Mouse (Mus musculus): Measurements from ENCODE around the gene Serpina6. TPM values are rescaled to one million over a fixed set of nuclear protein-coding genes. Genes with fewer than 3 reads are reported as not detected.
"Not testable (repeated sequence)": the region's sequence is repeated elsewhere in the genome, so short reads cannot be mapped to it uniquely, and the experiment has no call there.

The Serpina6 gene
- polyA plus RNA-seq, 1 experiment: not detected

DNA sequence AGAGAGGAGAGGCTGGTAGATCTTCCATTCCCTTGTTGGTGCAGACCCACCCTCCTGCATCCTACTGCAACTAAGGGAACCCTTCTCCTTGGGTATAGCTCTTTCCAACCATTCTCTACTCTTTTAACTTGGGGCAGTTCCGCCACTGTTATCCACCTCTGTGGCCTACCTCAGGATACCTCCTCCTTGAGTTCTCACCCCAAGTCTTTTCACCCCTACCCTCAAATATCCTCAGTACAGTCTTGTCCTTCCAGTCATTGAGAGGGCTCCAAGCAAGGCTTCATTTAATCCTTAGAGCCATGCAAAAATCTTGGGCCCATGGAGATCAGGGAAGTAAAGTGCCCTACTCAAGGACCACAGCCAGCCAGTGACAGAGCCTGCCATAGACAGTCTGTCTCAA, 19.0 kb upstream of the Serpina6 start, which contains the start of gene Serpina16:
TSS of gene Serpina16 (minus strand) at position 101 of the 400 bp plus-strand sequence.
- Histone ChIP-seq H3K9ac (ENCODE audit: low read depth, poor library complexity, severe bottlenecking) (no peak within 1 kb of the TSS), H3K4me1 (ENCODE audit: control insufficient read depth, insufficient read depth, low read length) (no peaks in the 10 kb centered on the region), H3K36me3 (ENCODE audit: control insufficient read depth, insufficient read depth, low read length, poor library complexity, severe bottlenecking) (no peaks in the 10 kb centered on the region), H3K27me3 (ENCODE audit: control insufficient read depth, insufficient read depth, low read length, poor library complexity, severe bottlenecking) (no peaks in the 10 kb centered on the region), H3K9me3 (replicated peaks; ENCODE audit: control insufficient read depth, insufficient read depth, low read length, poor library complexity, severe bottlenecking) (no peaks in the 10 kb centered on the region), H3K27ac (ENCODE audit: insufficient read depth, low read length) (no peak within 1 kb of the TSS), H3K4me3 (ENCODE audit: low read depth, low read length) (no peak within 1 kb of the TSS)
- no peak for TF ChIP-seq EP300 (IDR thresholded peaks at IDR 0.05; ENCODE audit: insufficient read depth, low read depth, low read length)
- no peak for TF ChIP-seq CTCF (IDR thresholded peaks at IDR 0.05; ENCODE audit: low read depth, low read length)
- no peak for TF ChIP-seq POLR2A (IDR thresholded peaks at IDR 0.05; ENCODE audit: insufficient read depth, low read length)

GRCm38 (mm10) chr12:103673179-103673578, 16.2 kb upstream of the Serpina6 start:
- H3K27me3 ChIP-seq (ENCODE audit: control insufficient read depth, insufficient read depth, low read length, poor library complexity, severe bottlenecking): no peaks in the 10 kb centered on the region
- H3K4me1 ChIP-seq (ENCODE audit: control insufficient read depth, insufficient read depth, low read length): no peaks in the 10 kb centered on the region
- no peaks in the 10 kb centered on the region for H3K36me3 ChIP-seq (ENCODE audit: control insufficient read depth, insufficient read depth, low read length, poor library complexity, severe bottlenecking)
- H3K27ac ChIP-seq (ENCODE audit: insufficient read depth, low read length): no peak overlapping the region
- no peak overlapping the region for H3K4me3 ChIP-seq (ENCODE audit: low read depth, low read length)
- H3K9ac ChIP-seq (ENCODE audit: low read depth, poor library complexity, severe bottlenecking): no peak overlapping the region
- no peaks in the 10 kb centered on the region for H3K9me3 ChIP-seq (replicated peaks; ENCODE audit: control insufficient read depth, insufficient read depth, low read length, poor library complexity, severe bottlenecking)
- TF ChIP-seq EP300 (IDR thresholded peaks at IDR 0.05; ENCODE audit: insufficient read depth, low read depth, low read length): no peak
- no peak for TF ChIP-seq CTCF (IDR thresholded peaks at IDR 0.05; ENCODE audit: low read depth, low read length)
- TF ChIP-seq POLR2A (IDR thresholded peaks at IDR 0.05; ENCODE audit: insufficient read depth, low read length): no peak

- H3K4me3 ChIP-seq (ENCODE audit: low read depth, low read length): no peak overlapping the region
- H3K9ac ChIP-seq (ENCODE audit: low read depth, poor library complexity, severe bottlenecking): no peak overlapping the region
- H3K36me3 ChIP-seq (ENCODE audit: control insufficient read depth, insufficient read depth, low read length, poor library complexity, severe bottlenecking): no peaks in the 10 kb centered on the region
- TF ChIP-seq CTCF (IDR thresholded peaks at IDR 0.05; ENCODE audit: low read depth, low read length): no peak
- TF ChIP-seq POLR2A (IDR thresholded peaks at IDR 0.05; ENCODE audit: insufficient read depth, low read length): no peak
- no peak for TF ChIP-seq EP300 (IDR thresholded peaks at IDR 0.05; ENCODE audit: insufficient read depth, low read depth, low read length)
- no peak overlapping the region for H3K27ac ChIP-seq (ENCODE audit: insufficient read depth, low read length)
- H3K9me3 ChIP-seq (replicated peaks; ENCODE audit: control insufficient read depth, insufficient read depth, low read length, poor library complexity, severe bottlenecking): no peaks in the 10 kb centered on the region
- no peaks in the 10 kb centered on the region for H3K4me1 ChIP-seq (ENCODE audit: control insufficient read depth, insufficient read depth, low read length)
- H3K27me3 ChIP-seq (ENCODE audit: control insufficient read depth, insufficient read depth, low read length, poor library complexity, severe bottlenecking): no peaks in the 10 kb centered on the region
These were observed 14.5 kb upstream of the Serpina6 start for GRCm38 (mm10) chr12:103671483-103671882.

- H3K27me3 ChIP-seq (ENCODE audit: control insufficient read depth, insufficient read depth, low read length, poor library complexity, severe bottlenecking): no peaks in the 10 kb centered on the region
- no peak for TF ChIP-seq EP300 (IDR thresholded peaks at IDR 0.05; ENCODE audit: insufficient read depth, low read depth, low read length)
- TF ChIP-seq POLR2A (IDR thresholded peaks at IDR 0.05; ENCODE audit: insufficient read depth, low read length): no peak
- no peak for TF ChIP-seq CTCF (IDR thresholded peaks at IDR 0.05; ENCODE audit: low read depth, low read length)
- H3K9ac ChIP-seq (ENCODE audit: low read depth, poor library complexity, severe bottlenecking): no peak overlapping the region
- no peaks in the 10 kb centered on the region for H3K4me1 ChIP-seq (ENCODE audit: control insufficient read depth, insufficient read depth, low read length)
- H3K4me3 ChIP-seq (ENCODE audit: low read depth, low read length): no peak overlapping the region
- no peaks in the 10 kb centered on the region for H3K36me3 ChIP-seq (ENCODE audit: control insufficient read depth, insufficient read depth, low read length, poor library complexity, severe bottlenecking)
- H3K27ac ChIP-seq (ENCODE audit: insufficient read depth, low read length): no peak overlapping the region
- no peaks in the 10 kb centered on the region for H3K9me3 ChIP-seq (replicated peaks; ENCODE audit: control insufficient read depth, insufficient read depth, low read length, poor library complexity, severe bottlenecking)
These were observed 14.0 kb upstream of the Serpina6 start for GRCm38 (mm10) chr12:103670964-103671363.

- TF ChIP-seq CTCF (IDR thresholded peaks at IDR 0.05; ENCODE audit: low read depth, low read length) (no peak), POLR2A (IDR thresholded peaks at IDR 0.05; ENCODE audit: insufficient read depth, low read length) (no peak), EP300 (IDR thresholded peaks at IDR 0.05; ENCODE audit: insufficient read depth, low read depth, low read length) (no peak)
- Histone ChIP-seq H3K9ac (ENCODE audit: low read depth, poor library complexity, severe bottlenecking) (no peak overlapping the region), H3K9me3 (replicated peaks; ENCODE audit: control insufficient read depth, insufficient read depth, low read length, poor library complexity, severe bottlenecking) (no peaks in the 10 kb centered on the region), H3K27me3 (ENCODE audit: control insufficient read depth, insufficient read depth, low read length, poor library complexity, severe bottlenecking) (no peaks in the 10 kb centered on the region), H3K4me1 (ENCODE audit: control insufficient read depth, insufficient read depth, low read length) (no peaks in the 10 kb centered on the region), H3K36me3 (ENCODE audit: control insufficient read depth, insufficient read depth, low read length, poor library complexity, severe bottlenecking) (no peaks in the 10 kb centered on the region), H3K4me3 (ENCODE audit: low read depth, low read length) (no peak overlapping the region), H3K27ac (ENCODE audit: insufficient read depth, low read length) (no peak overlapping the region)
These were observed 13.3 kb upstream of the Serpina6 start for GRCm38 (mm10) chr12:103670344-103670743.

GRCm38 (mm10) chr12:103665286-103665685, 8.3 kb upstream of the Serpina6 start:
- no peak overlapping the region for H3K27ac ChIP-seq (ENCODE audit: insufficient read depth, low read length)
- no peak overlapping the region for H3K9ac ChIP-seq (ENCODE audit: low read depth, poor library complexity, severe bottlenecking)
- no peaks in the 10 kb centered on the region for H3K4me1 ChIP-seq (ENCODE audit: control insufficient read depth, insufficient read depth, low read length)
- TF ChIP-seq POLR2A (IDR thresholded peaks at IDR 0.05; ENCODE audit: insufficient read depth, low read length) (no peak), EP300 (IDR thresholded peaks at IDR 0.05; ENCODE audit: insufficient read depth, low read depth, low read length) (no peak), CTCF (IDR thresholded peaks at IDR 0.05; ENCODE audit: low read depth, low read length) (no peak)
- no peak overlapping the region for H3K4me3 ChIP-seq (ENCODE audit: low read depth, low read length)
- no peaks in the 10 kb centered on the region for H3K27me3 ChIP-seq (ENCODE audit: control insufficient read depth, insufficient read depth, low read length, poor library complexity, severe bottlenecking)
- H3K9me3 ChIP-seq (replicated peaks; ENCODE audit: control insufficient read depth, insufficient read depth, low read length, poor library complexity, severe bottlenecking): no peaks in the 10 kb centered on the region
- no peaks in the 10 kb centered on the region for H3K36me3 ChIP-seq (ENCODE audit: control insufficient read depth, insufficient read depth, low read length, poor library complexity, severe bottlenecking)

DNA sequence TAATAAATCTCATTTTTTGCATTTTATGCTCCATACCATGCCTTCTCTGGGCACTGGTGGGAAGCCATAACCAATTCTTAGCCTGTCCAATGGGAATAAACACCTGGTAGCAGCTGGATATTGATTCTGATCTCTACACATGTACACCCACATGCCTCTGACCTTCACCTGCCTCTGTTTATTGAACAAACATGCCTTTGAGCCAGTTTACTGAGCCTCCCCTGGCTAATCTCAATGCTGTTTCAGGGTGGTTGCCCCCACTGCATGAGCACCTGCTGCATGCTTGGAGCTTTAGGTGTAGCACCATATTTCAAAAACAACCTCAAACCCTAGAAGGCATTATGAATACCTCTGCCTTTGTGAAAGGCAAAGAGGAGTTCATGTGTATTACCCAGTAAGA, 5.0 kb upstream of the Serpina6 start:
- H3K27me3 ChIP-seq (ENCODE audit: control insufficient read depth, insufficient read depth, low read length, poor library complexity, severe bottlenecking); H3K9ac ChIP-seq (ENCODE audit: low read depth, poor library complexity, severe bottlenecking); H3K9me3 ChIP-seq (replicated peaks; ENCODE audit: control insufficient read depth, insufficient read depth, low read length, poor library complexity, severe bottlenecking); H3K4me1 ChIP-seq (ENCODE audit: control insufficient read depth, insufficient read depth, low read length); H3K36me3 ChIP-seq (ENCODE audit: control insufficient read depth, insufficient read depth, low read length, poor library complexity, severe bottlenecking); H3K27ac ChIP-seq (ENCODE audit: insufficient read depth, low read length); H3K4me3 ChIP-seq (ENCODE audit: low read depth, low read length): not testable (repeated sequence)
